Mouse (Mus musculus) ES-Bruce4 (cell line): ENCODE measurements around the gene 1700008O03Rik. TPM values are rescaled to one million over a fixed set of nuclear protein-coding genes. Genes with fewer than 3 reads are reported as not detected.

Experiments used
- H3K27ac ChIP-seq: 2 replicates; pipeline ENCODE4 v1.5.1; 2012; ENCODE audit warnings: low read length, inconsistent platforms; ENCODE audit not compliant: insufficient read depth
- H3K27me3 ChIP-seq: 2 replicates; pipeline ENCODE4 v1.6.1; 2012; ENCODE audit warnings: mild to moderate bottlenecking, low read length, inconsistent platforms; ENCODE audit not compliant: control insufficient read depth, poor library complexity, insufficient read depth, severe bottlenecking
- H3K36me3 ChIP-seq: 2 replicates; pipeline ENCODE4 v1.6.1; 2012; ENCODE audit warnings: inconsistent platforms, mild to moderate bottlenecking, low read length, moderate library complexity; ENCODE audit not compliant: control insufficient read depth, poor library complexity, insufficient read depth, severe bottlenecking
- H3K4me1 ChIP-seq: one replicate; pipeline ENCODE4 v1.8.1; 2011; ENCODE audit warnings: low read length; ENCODE audit not compliant: control insufficient read depth, insufficient read depth
- H3K4me3 ChIP-seq: 2 replicates; pipeline ENCODE4 v1.5.1; 2011; ENCODE audit warnings: low read depth, mild to moderate bottlenecking, low read length
- H3K9ac ChIP-seq: 2 replicates; pipeline ENCODE4 v1.6.1; 2012; ENCODE audit warnings: low read depth, mild to moderate bottlenecking, inconsistent platforms; ENCODE audit not compliant: poor library complexity, severe bottlenecking
- H3K9me3 ChIP-seq: replicated peaks from 2 replicates; pipeline ENCODE4 v1.6.1; 2012; ENCODE audit warnings: mild to moderate bottlenecking, low read length, inconsistent platforms; ENCODE audit not compliant: control insufficient read depth, poor library complexity, insufficient read depth, severe bottlenecking
- CTCF ChIP-seq: IDR thresholded peaks from one replicate; pipeline ENCODE4 v1.8.1; 2011; ENCODE audit warnings: low read depth, low read length
- EP300 ChIP-seq: IDR thresholded peaks from 2 replicates; pipeline ENCODE4 v1.6.1; 2011; ENCODE audit warnings: low read depth, low read length; ENCODE audit not compliant: insufficient read depth
- POLR2A ChIP-seq: IDR thresholded peaks from one replicate; pipeline ENCODE4 v1.8.1; 2011; ENCODE audit warnings: low read length; ENCODE audit not compliant: insufficient read depth
- polyA plus RNA-seq: library from polyadenylated mRNA; stranded (reverse); fragments of >200 nt; gene quantifications from 2 replicates; pipeline ENCODE4 v1.2.4, GENCODE M21; 2011; ENCODE audit warnings: low read depth; ENCODE audit not compliant: missing spikeins, insufficient read depth, insufficient read length

1700008O03Rik gene
- polyA plus RNA-seq, 1 experiment, result 8.3 TPM

GRCm38 (mm10) chr7:44428968-44429521 is 43.4 kb upstream of the 1700008O03Rik start, which contains the start of gene Lrrc4b:
Gene Lrrc4b (plus strand): TSS chr7:44429018.
- H3K9ac ChIP-seq, result peak within 1 kb of the TSS; percentile 40; the same call in 1 of the 2 replicates

GRCm38 (mm10) chr7:44428171-44428950 is 42.7 kb upstream of the 1700008O03Rik start:
- no peaks in the 10 kb centered on the region; the same call in 1 of the 2 replicates for H3K27me3 ChIP-seq
- H3K36me3 ChIP-seq, result no peaks in the 10 kb centered on the region
- H3K9ac ChIP-seq, result peak overlapping the region; percentile 40; the same call in 1 of the 2 replicates
- H3K4me1 ChIP-seq, result no peaks in the 10 kb centered on the region
- no peak overlapping the region for H3K27ac ChIP-seq
- peak overlapping the region; percentile 67 for H3K4me3 ChIP-seq
- no peak for TF ChIP-seq CTCF
- no peak for TF ChIP-seq EP300
- no peak for TF ChIP-seq POLR2A
- H3K9me3 ChIP-seq, result no peaks in the 10 kb centered on the region

More at GRCm38 (mm10) chr7:44428968-44429521, 43.4 kb upstream of the 1700008O03Rik start, which contains the start of gene Lrrc4b:
- Histone ChIP-seq H3K27me3 (no peaks in the 10 kb centered on the region; the same call in 1 of the 2 replicates), H3K36me3 (no peaks in the 10 kb centered on the region), H3K9me3 (no peaks in the 10 kb centered on the region), H3K27ac (no peak within 1 kb of the TSS), H3K4me3 (peak within 1 kb of the TSS; percentile 67), H3K4me1 (peaks cover 2% of the 10 kb centered on the region)
- TF ChIP-seq CTCF (no peak), EP300 (no peak), POLR2A (no peak)

GRCm38 (mm10) chr7:44427666-44428065 is 42.0 kb upstream of the 1700008O03Rik start:
- TF ChIP-seq CTCF (no peak), POLR2A (no peak), EP300 (no peak)
- no peaks in the 10 kb centered on the region for H3K36me3 ChIP-seq
- H3K27me3 ChIP-seq, result no peaks in the 10 kb centered on the region; the same call in 1 of the 2 replicates
- no peak overlapping the region for H3K9ac ChIP-seq
- no peak overlapping the region for H3K27ac ChIP-seq
- peak overlapping the region; percentile 67 for H3K4me3 ChIP-seq
- no peaks in the 10 kb centered on the region for H3K4me1 ChIP-seq
- no peaks in the 10 kb centered on the region for H3K9me3 ChIP-seq

GRCm38 (mm10) chr7:44413307-44413706 is 27.7 kb upstream of the 1700008O03Rik start:
- Histone ChIP-seq H3K9ac (no peak overlapping the region), H3K9me3 (no peaks in the 10 kb centered on the region), H3K27me3 (no peaks in the 10 kb centered on the region), H3K4me3 (no peak overlapping the region), H3K27ac (no peak overlapping the region), H3K36me3 (no peaks in the 10 kb centered on the region), H3K4me1 (peaks cover 2% of the 10 kb centered on the region)
- TF ChIP-seq CTCF (no peak), POLR2A (no peak), EP300 (no peak)

GRCm38 (mm10) chr7:44411144-44411543 is 25.5 kb upstream of the 1700008O03Rik start:
- no peak overlapping the region for H3K4me3 ChIP-seq
- H3K9ac ChIP-seq, result no peak overlapping the region
- TF ChIP-seq CTCF (peak; percentile 25), POLR2A (no peak)
- H3K9me3 ChIP-seq, result no peaks in the 10 kb centered on the region
- H3K27me3 ChIP-seq, result no peaks in the 10 kb centered on the region
- no peaks in the 10 kb centered on the region for H3K36me3 ChIP-seq
- H3K27ac ChIP-seq, result no peak overlapping the region
- peaks cover 2% of the 10 kb centered on the region for H3K4me1 ChIP-seq

- TF ChIP-seq CTCF (no peak), EP300 (no peak), POLR2A (no peak)
- no peak overlapping the region for H3K4me3 ChIP-seq
- no peaks in the 10 kb centered on the region for H3K27me3 ChIP-seq
- no peak overlapping the region for H3K9ac ChIP-seq
- H3K9me3 ChIP-seq, result no peaks in the 10 kb centered on the region
- H3K4me1 ChIP-seq, result peaks cover 3% of the 10 kb centered on the region
- H3K27ac ChIP-seq, result no peak overlapping the region
- no peaks in the 10 kb centered on the region for H3K36me3 ChIP-seq
Observed at GRCm38 (mm10) chr7:44406015-44406355, 20.4 kb upstream of the 1700008O03Rik start.
